Mouse (Mus musculus) G1E-ER4 (cell line): ENCODE data around the gene Hs3st6. TPM values are rescaled to one million over a fixed set of nuclear protein-coding genes. Genes with fewer than 3 reads are reported as not detected.

Experiments used
- GATA1 ChIP-seq: IDR thresholded peaks from one replicate; pipeline ENCODE4 v1.8.0; 2012; ENCODE audit warnings: low read length, inconsistent platforms
- polyA plus RNA-seq: library from polyadenylated mRNA; stranded (reverse); fragments of >175 nt; gene quantifications from 2 replicates; pipeline ENCODE4 v1.2.3, GENCODE M21; 2012

Gene Hs3st6
- polyA plus RNA-seq, 1 experiment: not detected

- TF ChIP-seq GATA1: no peak
Measured at GRCm38 (mm10) chr17:24799476-24799875, 46.7 kb downstream of the Hs3st6 start.

DNA sequence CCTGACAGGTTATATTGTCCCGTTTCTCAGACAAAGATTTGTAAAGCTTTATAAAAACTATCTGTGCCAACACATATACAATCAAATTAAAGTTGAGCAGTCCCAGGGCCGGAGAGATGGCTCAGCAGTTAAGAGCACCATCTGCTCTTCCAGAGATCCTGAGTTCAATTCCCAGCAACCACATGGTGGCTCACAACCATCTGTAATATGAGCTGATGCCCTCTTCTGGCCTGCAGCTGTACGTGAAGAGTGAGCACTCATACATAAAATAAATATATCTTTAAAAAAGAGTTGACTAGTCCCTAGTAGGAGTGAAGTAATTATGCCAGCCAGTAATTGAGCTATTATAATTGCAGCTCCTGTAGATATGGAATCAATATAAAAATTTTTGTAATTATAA is 47.7 kb downstream of the Hs3st6 start:
- no peak for TF ChIP-seq GATA1

- no peak for TF ChIP-seq GATA1
Measured at GRCm38 (mm10) chr17:24803952-24804951, 51.5 kb downstream of the Hs3st6 start, which contains the start of gene Meiob. Gene Meiob, plus strand, starts transcription at chr17:24804289.

Other genes starting within 250 kb of the Hs3st6 start
- 239 and 240 TPM in 2 replicates for gene Traf7, start 225.1 kb upstream of the Hs3st6 start, polyA plus RNA-seq
- gene Rab26, start 218.8 kb upstream of the Hs3st6 start, polyA plus RNA-seq: 0.29 and 0.30 TPM in 2 replicates
- 4.0 and 6.5 TPM in 2 replicates for gene Pkd1, start 203.2 kb upstream of the Hs3st6 start, polyA plus RNA-seq
- gene Tsc2, start 120.4 kb upstream of the Hs3st6 start, polyA plus RNA-seq: 45.3 and 52.6 TPM in 2 replicates
- 24.0 and 31.0 TPM in 2 replicates for gene Nthl1, start 120.3 kb upstream of the Hs3st6 start, polyA plus RNA-seq
- gene Slc9a3r2, start 102.7 kb upstream of the Hs3st6 start, polyA plus RNA-seq: not detected in 2 replicates
- gene Npw, start 94.5 kb upstream of the Hs3st6 start, polyA plus RNA-seq: not detected in 2 replicates
- 90.5 and 98.9 TPM in 2 replicates for gene Zfp598, start 83.3 kb upstream of the Hs3st6 start, polyA plus RNA-seq
- 0.13 TPM in 2 replicates for gene Syngr3, start 63.0 kb upstream of the Hs3st6 start, polyA plus RNA-seq
- gene Gfer, start 56.8 kb upstream of the Hs3st6 start, polyA plus RNA-seq: 149 and 186 TPM in 2 replicates
- 0.33 and 0.89 TPM in 2 replicates for gene Noxo1, start 56.8 kb upstream of the Hs3st6 start, polyA plus RNA-seq
- 25.6 and 35.3 TPM in 2 replicates for gene Tbl3, start 45.3 kb upstream of the Hs3st6 start, polyA plus RNA-seq
- 0.14 and 0.36 TPM in 2 replicates for gene Rnf151, start 34.9 kb upstream of the Hs3st6 start, polyA plus RNA-seq
- 2,301 and 3,917 TPM in 2 replicates for gene Rps2, start 34.9 kb upstream of the Hs3st6 start, polyA plus RNA-seq
- gene Ndufb10, start 28.5 kb upstream of the Hs3st6 start, polyA plus RNA-seq: 457 and 647 TPM in 2 replicates
- not detected in 2 replicates for gene Rpl3l, start 25.2 kb upstream of the Hs3st6 start, polyA plus RNA-seq
- gene Msrb1, start 16.3 kb upstream of the Hs3st6 start, polyA plus RNA-seq: 11.1 and 11.3 TPM in 2 replicates
- gene Meiob, start 51.3 kb downstream of the Hs3st6 start, polyA plus RNA-seq: 0.14 TPM in 2 replicates
- 27.1 and 44.6 TPM in 2 replicates for gene Hagh, start 87.2 kb downstream of the Hs3st6 start, polyA plus RNA-seq
- 5.3 and 5.9 TPM in 2 replicates for gene Fahd1, start 97.4 kb downstream of the Hs3st6 start, polyA plus RNA-seq
- gene Igfals, start 113.0 kb downstream of the Hs3st6 start, polyA plus RNA-seq: 0.02 and 0.03 TPM in 2 replicates
- 61.9 and 127 TPM in 2 replicates for gene Nubp2, start 133.4 kb downstream of the Hs3st6 start, polyA plus RNA-seq
- gene Spsb3, start 133.7 kb downstream of the Hs3st6 start, polyA plus RNA-seq: 37.1 and 46.2 TPM in 2 replicates
- 35.4 and 42.9 TPM in 2 replicates for gene Eme2, start 142.1 kb downstream of the Hs3st6 start, polyA plus RNA-seq
- 151 and 160 TPM in 2 replicates for gene Mrps34, start 142.1 kb downstream of the Hs3st6 start, polyA plus RNA-seq
- 30.3 and 35.4 TPM in 2 replicates for gene Nme3, start 143.5 kb downstream of the Hs3st6 start, polyA plus RNA-seq
- 24.7 and 30.8 TPM in 2 replicates for gene Mapk8ip3, start 184.0 kb downstream of the Hs3st6 start, polyA plus RNA-seq
- gene Jpt2, start 207.7 kb downstream of the Hs3st6 start, polyA plus RNA-seq: 25.6 and 35.6 TPM in 2 replicates